Comparison of ENCODE assay signal across 16 mouse cellular contexts in the genomic region with DNA sequence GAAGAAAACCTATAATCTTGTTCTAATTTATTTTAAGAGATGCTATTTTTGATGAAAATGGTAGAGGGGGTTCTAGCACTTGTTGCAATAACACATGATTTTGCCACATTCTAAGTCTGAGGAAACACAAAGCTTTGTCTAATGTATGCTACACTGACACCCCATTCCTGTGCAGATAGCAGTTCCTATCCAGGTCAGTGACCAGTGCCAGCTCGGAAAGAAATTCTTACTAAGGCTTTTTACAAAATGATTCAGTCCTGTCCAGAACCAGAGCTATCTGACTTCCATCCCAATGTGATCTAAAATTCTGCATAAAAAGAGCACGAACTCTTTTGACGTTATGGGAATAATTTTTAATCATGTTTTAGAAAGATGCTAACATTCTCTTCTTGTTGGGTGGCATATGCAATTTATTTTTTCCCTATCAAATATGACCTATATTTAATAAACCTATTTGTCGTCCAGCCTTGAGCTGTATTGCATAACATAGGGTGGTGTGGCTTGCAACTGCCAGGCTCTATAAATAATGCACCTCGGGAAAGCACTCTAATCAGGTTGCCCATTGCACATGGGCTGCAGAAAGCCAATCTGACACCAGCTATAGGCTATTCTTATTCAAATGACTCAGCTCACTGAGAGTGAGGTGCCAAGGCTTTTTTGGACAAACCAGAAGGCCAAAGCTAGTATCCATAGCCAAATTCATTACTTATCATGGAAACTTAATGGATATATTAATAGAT.
DNase-seq lines count a peak whose midpoint lies in the region; ATAC-seq lines count a peak whose summit lies in the region.
"Had no signal": no experiment of that assay in that cellular context is flagged by ENCODE, and none has a peak within 500 bp of the region (broad histone marks: within the 10 kb centered on the region; RNA-seq: fewer than 3 reads in every experiment).

No protein-coding gene starts in this region.

- H3K27ac ChIP-seq in midbrain, embryonic 10.5 days (replicated peaks), result no peak overlapping the region
- no peak overlapping the region for H3K27ac ChIP-seq in forebrain, embryonic 13.5 days
- H3K27ac ChIP-seq: embryonic facial prominence, embryonic 13.5 days; hindbrain, embryonic 12.5 days; limb, embryonic 13.5 days; liver, embryonic 15.5 days; stomach, postnatal 0 days had no signal

- intact Hi-C loops in heart, postnatal 14 days (cut with DNase I), result no loop called here

- H3K4me1 ChIP-seq in midbrain, embryonic 10.5 days, result no peaks in the 10 kb centered on the region
- no peaks in the 10 kb centered on the region for H3K4me1 ChIP-seq in forebrain, embryonic 13.5 days
- H3K4me1 ChIP-seq: embryonic facial prominence, embryonic 13.5 days; hindbrain, embryonic 12.5 days; limb, embryonic 13.5 days; liver, embryonic 15.5 days; megakaryocyte, embryonic 14.5 days had no signal

- H3K36me3 ChIP-seq in midbrain, embryonic 10.5 days, result no peaks in the 10 kb centered on the region
- H3K36me3 ChIP-seq in forebrain, embryonic 13.5 days (ENCODE audit: poor library complexity, severe bottlenecking), result no peaks in the 10 kb centered on the region
- H3K36me3 ChIP-seq: embryonic facial prominence, embryonic 13.5 days; hindbrain, embryonic 12.5 days; limb, embryonic 13.5 days; liver, embryonic 15.5 days had no signal

- 80% methylated on average over 5 of the region's 5 CpGs for WGBS in midbrain, embryonic 10.5 days
- WGBS in forebrain, embryonic 13.5 days, result 75% methylated on average over 5 of the region's 5 CpGs

- H3K9me3 ChIP-seq in midbrain, embryonic 10.5 days (replicated peaks), result no peaks in the 10 kb centered on the region
- H3K9me3 ChIP-seq in forebrain, embryonic 13.5 days (replicated peaks), result no peaks in the 10 kb centered on the region; the same call in 1 of the 2 replicates
- H3K9me3 ChIP-seq: embryonic facial prominence, embryonic 13.5 days; liver, embryonic 15.5 days had no signal

- no peaks in the 10 kb centered on the region for H3K27me3 ChIP-seq in midbrain, embryonic 10.5 days (ENCODE audit: low read depth, poor library complexity, severe bottlenecking)
- no peaks in the 10 kb centered on the region for H3K27me3 ChIP-seq in forebrain, embryonic 13.5 days
- H3K27me3 ChIP-seq: embryonic facial prominence, embryonic 13.5 days; hindbrain, embryonic 12.5 days; limb, embryonic 13.5 days; liver, embryonic 15.5 days; megakaryocyte, embryonic 14.5 days had no signal

- H3K4me2 ChIP-seq in forebrain, embryonic 13.5 days, result no peak overlapping the region
- H3K4me2 ChIP-seq: embryonic facial prominence, embryonic 13.5 days; hindbrain, embryonic 12.5 days; limb, embryonic 13.5 days; liver, embryonic 15.5 days had no signal

- H3K9ac ChIP-seq in forebrain, embryonic 13.5 days, result no peak overlapping the region
- H3K9ac ChIP-seq: embryonic facial prominence, embryonic 13.5 days; hindbrain, embryonic 12.5 days; limb, embryonic 13.5 days; liver, embryonic 15.5 days had no signal

- no peak for DNase-seq in cerebellum, postnatal 4 days (ENCODE audit: low spot score in 2 of 2)
- DNase-seq in cerebellum, adult 11 months, result peak; percentile 64
- peak; percentile 38 to 61 for DNase-seq in cerebellum, postnatal 14 days
- peak; percentile 8 to 15 for DNase-seq in heart, postnatal 14 days
- DNase-seq in midbrain, embryonic 10.5 days (ENCODE audit: low spot score), result no peak
- no peak for DNase-seq in urinary bladder, postnatal 14 days (ENCODE audit: low spot score)
- DNase-seq: thymus, postnatal 25 days had no signal

- peak; percentile 100 for ATAC-seq in cerebellum, adult (ENCODE audit: insufficient number of reproducible peaks, low FRiP score, low TSS enrichment)
- no peak for ATAC-seq in forebrain, embryonic 13.5 days
- ATAC-seq: lung, postnatal 0 days had no signal

- H3K4me3 ChIP-seq in midbrain, embryonic 10.5 days, result no peak overlapping the region
- no peak overlapping the region for H3K4me3 ChIP-seq in forebrain, embryonic 13.5 days
- H3K4me3 ChIP-seq: embryonic facial prominence, embryonic 13.5 days; hindbrain, embryonic 12.5 days; limb, embryonic 13.5 days; liver, embryonic 15.5 days; megakaryocyte, embryonic 14.5 days had no signal

Comparison
In these comparisons a context has a peak if more than half of its experiments do, and no peak if none do; other contexts are left out.
1. DNase-seq: peak in cerebellum, adult 11 months (single experiment), cerebellum, postnatal 14 days (2 of 2) and heart, postnatal 14 days (2 of 2); none in cerebellum, postnatal 4 days (0 of 2), midbrain, embryonic 10.5 days (single experiment) and urinary bladder, postnatal 14 days (single experiment).